Mouse (Mus musculus) stomach, embryonic 16.5 days (tissue): ENCODE measurements around the gene Tecta. TPM values are rescaled to one million over a fixed set of nuclear protein-coding genes. Genes with fewer than 3 reads are reported as not detected.

Experiments used
- ATAC-seq: fragments of 200-750 bp; cut with Nextera tagmentation; 2 replicates; pipeline ENCODE4 v1.8.0; 2017; ENCODE audit warnings: moderate number of reproducible peaks, moderate TSS enrichment; ENCODE audit not compliant: insufficient read depth, low FRiP score
- H3K27ac ChIP-seq: fragments of 300-500 bp; sonication (generic); 2 replicates; pipeline ENCODE4 v1.5.1; 2014; ENCODE audit warnings: low read length
- H3K27me3 ChIP-seq: fragments of 300-500 bp; sonication (generic); 2 replicates; pipeline ENCODE4 v1.6.1; 2014; ENCODE audit warnings: low read length, control low read depth, mixed read lengths; ENCODE audit not compliant: control insufficient read depth, insufficient read depth
- H3K36me3 ChIP-seq: fragments of 300-500 bp; sonication (generic); 2 replicates; pipeline ENCODE4 v1.6.1; 2014; ENCODE audit warnings: low read length; ENCODE audit not compliant: control insufficient read depth, insufficient read depth
- H3K4me1 ChIP-seq: fragments of 300-500 bp; sonication (generic); 2 replicates; pipeline ENCODE4 v1.6.1; 2014; ENCODE audit warnings: low read length, control low read depth, mixed read lengths; ENCODE audit not compliant: control insufficient read depth, insufficient read depth
- H3K4me2 ChIP-seq: fragments of 300-500 bp; sonication (generic); 2 replicates; pipeline ENCODE4 v1.6.1; 2014; ENCODE audit warnings: low read depth, low read length, mixed read lengths
- H3K4me3 ChIP-seq: fragments of 300-500 bp; sonication (generic); replicated peaks from 2 replicates; pipeline ENCODE4 v1.5.1; 2014; ENCODE audit warnings: mild to moderate bottlenecking, low read length
- H3K9ac ChIP-seq: fragments of 300-500 bp; sonication (generic); 2 replicates; pipeline ENCODE4 v1.6.1; 2014; ENCODE audit warnings: low read length
- H3K9me3 ChIP-seq: fragments of 300-500 bp; sonication (generic); replicated peaks from 2 replicates; pipeline ENCODE4 v1.6.1; 2016; ENCODE audit warnings: low read length, control low read depth; ENCODE audit not compliant: control insufficient read depth
- WGBS: fragments of 180-500 bp; shearing (Covaris S2); extraction: QIAGEN DNeasy Blood & Tissue Kit; methylation state at CpG from one replicate; pipeline ENCODE4 v1.1.7; 2014; 5-methylcytosine and 5-hydroxymethylcytosine counted together
- microRNA-seq: library from miRNA; unstranded; fragments of <30 nt; microRNA quantifications from one replicate; pipeline ENCODE4, GENCODE M21; 2016
- polyA plus RNA-seq: library from polyadenylated mRNA; unstranded; fragments of >200 nt; fragmentation: Nextera tagmentation; extraction: Ambion mirVana; gene quantifications from 2 replicates; pipeline ENCODE4 v1.2.1, GENCODE M21; 2015

The Tecta gene
- polyA plus RNA-seq, 1 experiment from 2014 or later: 0.88 TPM

- WGBS: 88% methylated on average over 6 of the region's 6 CpGs
- Histone ChIP-seq H3K27ac (no peak overlapping the region), H3K4me2 (no peak overlapping the region), H3K27me3 (no peaks in the 10 kb centered on the region), H3K9me3 (no peaks in the 10 kb centered on the region), H3K36me3 (no peaks in the 10 kb centered on the region), H3K4me1 (no peaks in the 10 kb centered on the region), H3K9ac (no peak overlapping the region), H3K4me3 (no peak overlapping the region)
- no peak for ATAC-seq
Measured at GRCm38 (mm10) chr9:42301082-42301633, 98.6 kb downstream of the Tecta start.

- Histone ChIP-seq H3K4me2 (no peak overlapping the region), H3K36me3 (no peaks in the 10 kb centered on the region), H3K27ac (no peak overlapping the region), H3K4me1 (no peaks in the 10 kb centered on the region), H3K4me3 (no peak overlapping the region), H3K9ac (no peak overlapping the region), H3K9me3 (no peaks in the 10 kb centered on the region), H3K27me3 (no peaks in the 10 kb centered on the region)
- no peak for ATAC-seq
- WGBS: 90% methylated on average over 10 of the region's 10 CpGs
Measured at GRCm38 (mm10) chr9:42296297-42296922, 103.3 kb downstream of the Tecta start.

GRCm38 (mm10) chr9:42294131-42294530 is 105.6 kb downstream of the Tecta start:
- H3K4me1 ChIP-seq: no peaks in the 10 kb centered on the region
- ATAC-seq: no peak
- WGBS: 70% methylated on average over 2 of the region's 2 CpGs

GRCm38 (mm10) chr9:42293596-42293995 is 106.1 kb downstream of the Tecta start:
- 79% methylated on average over 3 of the region's 3 CpGs for WGBS

More at GRCm38 (mm10) chr9:42294131-42294530, 105.6 kb downstream of the Tecta start:
- H3K27me3 ChIP-seq: no peaks in the 10 kb centered on the region
- no peak overlapping the region for H3K27ac ChIP-seq
- H3K36me3 ChIP-seq: no peaks in the 10 kb centered on the region
- H3K9me3 ChIP-seq: no peaks in the 10 kb centered on the region
- H3K4me2 ChIP-seq: no peak overlapping the region
- H3K4me3 ChIP-seq: no peak overlapping the region
- no peak overlapping the region for H3K9ac ChIP-seq

GRCm38 (mm10) chr9:42293051-42293450 is 106.7 kb downstream of the Tecta start:
- WGBS: 42% methylated on average over 7 of the region's 7 CpGs
- H3K27ac ChIP-seq: no peak overlapping the region
- H3K9me3 ChIP-seq: no peaks in the 10 kb centered on the region
- H3K36me3 ChIP-seq: no peaks in the 10 kb centered on the region
- no peak for ATAC-seq
- no peaks in the 10 kb centered on the region for H3K4me1 ChIP-seq
- no peaks in the 10 kb centered on the region for H3K27me3 ChIP-seq
- H3K4me3 ChIP-seq: no peak overlapping the region
- H3K4me2 ChIP-seq: no peak overlapping the region
- no peak overlapping the region for H3K9ac ChIP-seq

More at GRCm38 (mm10) chr9:42293596-42293995, 106.1 kb downstream of the Tecta start:
- no peak overlapping the region for H3K27ac ChIP-seq
- no peak overlapping the region for H3K9ac ChIP-seq
- no peaks in the 10 kb centered on the region for H3K27me3 ChIP-seq
- no peaks in the 10 kb centered on the region for H3K9me3 ChIP-seq
- no peak for ATAC-seq
- H3K4me3 ChIP-seq: no peak overlapping the region
- no peaks in the 10 kb centered on the region for H3K4me1 ChIP-seq
- H3K4me2 ChIP-seq: no peak overlapping the region
- H3K36me3 ChIP-seq: no peaks in the 10 kb centered on the region

- H3K9ac ChIP-seq: no peak overlapping the region
- H3K4me3 ChIP-seq: no peak overlapping the region
- no peaks in the 10 kb centered on the region for H3K36me3 ChIP-seq
- no peaks in the 10 kb centered on the region for H3K9me3 ChIP-seq
- 61% methylated on average over 4 of the region's 4 CpGs for WGBS
- H3K4me1 ChIP-seq: no peaks in the 10 kb centered on the region
- H3K4me2 ChIP-seq: no peak overlapping the region
- no peak for ATAC-seq
- no peak overlapping the region for H3K27ac ChIP-seq
- H3K27me3 ChIP-seq: no peaks in the 10 kb centered on the region
Measured at GRCm38 (mm10) chr9:42279676-42280075, 120.1 kb downstream of the Tecta start.

Small RNAs within 50 kb of the gene (microRNA-seq; reads per million reads assigned to microRNA genes)
- not detected for gene Gm44311

Other genes with a start within 250 kb of the Tecta start
- 69.6 and 78.4 TPM in 2 replicates for gene Sc5d, start 135.7 kb downstream of the Tecta start, polyA plus RNA-seq
- 4.0 and 4.1 TPM in 2 replicates for gene Tbcel, start 107.9 kb upstream of the Tecta start, polyA plus RNA-seq